Mouse (Mus musculus): ENCODE measurements around the gene Tmem181a. TPM values are rescaled to one million over a fixed set of nuclear protein-coding genes. Genes with fewer than 3 reads are reported as not detected.
"Not testable (repeated sequence)": the region's sequence is repeated elsewhere in the genome, so short reads cannot be mapped to it uniquely, and the experiment has no call there.

Gene Tmem181a
- polyA plus RNA-seq, 1 experiment from 2014 or later = 23.0 TPM

- no CpG with 5 or more reads among the region's 5 CpGs for WGBS
- H3K27me3 ChIP-seq (replicated peaks; ENCODE audit: control insufficient read depth, insufficient read depth, low read length); H3K4me3 ChIP-seq (ENCODE audit: low read depth, low read length); H3K9me3 ChIP-seq (ENCODE audit: control insufficient read depth, low read length); H3K27ac ChIP-seq (ENCODE audit: low read depth); H3K4me2 ChIP-seq (ENCODE audit: low read length); H3K9ac ChIP-seq (ENCODE audit: low read length); DNase-seq (ENCODE audit: low spot score); H3K36me3 ChIP-seq (ENCODE audit: control insufficient read depth, insufficient read depth, low read length); ATAC-seq (replicated peaks; ENCODE audit: low FRiP score, low TSS enrichment, low read depth); H3K4me1 ChIP-seq (replicated peaks; ENCODE audit: control insufficient read depth, insufficient read depth, low read length): not testable (repeated sequence)
These were observed 37.2 kb downstream of the Tmem181a start for GRCm38 (mm10) chr17:6293882-6294281.

DNA sequence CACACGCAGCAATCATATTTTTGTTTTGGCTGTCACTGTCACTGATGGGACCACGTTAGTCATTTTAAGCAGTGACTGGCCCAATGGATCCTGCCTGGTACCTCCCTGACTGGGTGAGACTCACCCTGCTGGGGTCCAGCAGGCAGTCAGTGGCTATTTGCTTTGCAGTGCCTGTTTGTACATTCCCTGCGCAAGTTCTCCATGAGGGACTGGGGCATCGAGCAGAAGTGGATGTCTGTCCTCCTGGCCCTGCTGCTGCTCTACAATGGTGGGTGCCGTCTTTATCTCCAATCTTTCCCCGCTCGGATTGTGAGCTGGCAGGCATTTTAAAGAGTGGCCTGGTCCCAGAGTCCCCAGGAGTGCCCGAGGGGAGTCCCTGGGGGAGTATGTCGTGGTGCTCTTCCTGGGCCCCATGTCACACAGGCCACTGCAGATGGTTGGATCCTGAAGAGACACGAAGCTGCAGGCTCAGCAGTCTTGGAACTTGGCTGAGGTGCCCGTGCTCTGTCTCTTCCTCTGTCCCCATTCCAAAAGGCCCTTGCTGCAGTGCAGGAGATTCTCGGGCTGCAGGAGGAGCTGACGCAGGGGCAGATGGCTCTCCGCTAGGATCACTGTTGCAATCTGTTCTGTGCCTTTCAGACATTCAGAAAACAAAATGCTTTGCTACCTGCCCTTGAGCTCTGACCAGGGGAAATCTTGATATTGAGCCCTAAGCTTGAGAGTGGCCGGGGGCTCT lies 40.6 kb downstream of the Tmem181a start:
- not testable (repeated sequence) for H3K27ac ChIP-seq (ENCODE audit: low read depth); H3K4me3 ChIP-seq (ENCODE audit: low read depth, low read length); ATAC-seq (replicated peaks; ENCODE audit: low FRiP score, low TSS enrichment, low read depth); H3K36me3 ChIP-seq (ENCODE audit: control insufficient read depth, insufficient read depth, low read length); H3K27me3 ChIP-seq (replicated peaks; ENCODE audit: control insufficient read depth, insufficient read depth, low read length); H3K9me3 ChIP-seq (ENCODE audit: control insufficient read depth, low read length); DNase-seq (ENCODE audit: low spot score); H3K9ac ChIP-seq (ENCODE audit: low read length); H3K4me1 ChIP-seq (replicated peaks; ENCODE audit: control insufficient read depth, insufficient read depth, low read length); H3K4me2 ChIP-seq (ENCODE audit: low read length)
- WGBS = 89% methylated on average over 6 of the region's 15 CpGs

DNA sequence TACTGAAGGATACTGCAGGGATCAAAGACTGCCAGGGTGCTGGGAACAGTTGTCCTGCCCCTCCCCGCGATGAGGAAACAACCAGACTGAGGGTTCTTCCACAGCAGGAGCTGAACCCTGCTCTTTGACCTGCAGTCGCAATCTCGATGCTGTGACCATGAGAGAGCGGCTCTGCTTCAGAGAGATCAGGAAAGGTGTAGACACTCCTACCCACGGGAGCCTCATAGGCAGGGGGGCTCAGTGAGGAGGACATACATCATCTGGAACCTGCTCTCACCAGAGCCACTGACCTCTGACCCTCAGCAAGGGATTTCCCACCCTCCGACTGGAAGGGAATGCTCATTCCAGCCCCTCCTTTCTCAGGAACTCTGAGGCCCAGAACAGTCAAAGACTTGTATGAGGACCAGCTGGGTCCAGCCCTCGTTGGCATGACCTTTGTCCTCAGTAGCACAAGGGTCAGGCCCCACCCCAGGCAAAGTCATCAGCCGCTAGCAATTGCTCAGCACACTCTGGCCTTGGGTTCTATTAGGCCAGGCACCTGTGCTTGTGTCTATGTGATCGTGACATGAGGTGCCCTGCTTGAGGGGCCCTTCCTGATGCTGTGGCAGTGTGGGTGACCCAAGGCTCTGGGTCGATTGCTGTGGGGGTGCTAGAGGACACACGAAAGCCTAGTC lies 43.7 kb downstream of the Tmem181a start:
- not testable (repeated sequence) for H3K36me3 ChIP-seq (ENCODE audit: control insufficient read depth, insufficient read depth, low read length)
- peak; percentile 56; the same call in 1 of the 2 replicates for ATAC-seq (replicated peaks; ENCODE audit: low FRiP score, low TSS enrichment, low read depth)
- 55% methylated on average over 6 of the region's 12 CpGs for WGBS

GRCm38 (mm10) chr17:6304891-6305290 lies 48.2 kb downstream of the Tmem181a start:
- H3K9me3 ChIP-seq (ENCODE audit: control insufficient read depth, low read length); H3K27ac ChIP-seq (ENCODE audit: low read depth); H3K36me3 ChIP-seq (ENCODE audit: control insufficient read depth, insufficient read depth, low read length); DNase-seq (ENCODE audit: low spot score); H3K9ac ChIP-seq (ENCODE audit: low read length); H3K4me2 ChIP-seq (ENCODE audit: low read length); ATAC-seq (replicated peaks; ENCODE audit: low FRiP score, low TSS enrichment, low read depth); H3K27me3 ChIP-seq (replicated peaks; ENCODE audit: control insufficient read depth, insufficient read depth, low read length); H3K4me3 ChIP-seq (ENCODE audit: low read depth, low read length); H3K4me1 ChIP-seq (replicated peaks; ENCODE audit: control insufficient read depth, insufficient read depth, low read length): not testable (repeated sequence)
- 96% methylated on average over 5 of the region's 6 CpGs for WGBS

More for the DNA sequence above, 43.7 kb downstream of the Tmem181a start:
- not testable (repeated sequence) for H3K9ac ChIP-seq (ENCODE audit: low read length); H3K4me1 ChIP-seq (replicated peaks; ENCODE audit: control insufficient read depth, insufficient read depth, low read length); H3K4me2 ChIP-seq (ENCODE audit: low read length); DNase-seq (ENCODE audit: low spot score); H3K27me3 ChIP-seq (replicated peaks; ENCODE audit: control insufficient read depth, insufficient read depth, low read length); H3K27ac ChIP-seq (ENCODE audit: low read depth); H3K4me3 ChIP-seq (ENCODE audit: low read depth, low read length); H3K9me3 ChIP-seq (ENCODE audit: control insufficient read depth, low read length)

DNA sequence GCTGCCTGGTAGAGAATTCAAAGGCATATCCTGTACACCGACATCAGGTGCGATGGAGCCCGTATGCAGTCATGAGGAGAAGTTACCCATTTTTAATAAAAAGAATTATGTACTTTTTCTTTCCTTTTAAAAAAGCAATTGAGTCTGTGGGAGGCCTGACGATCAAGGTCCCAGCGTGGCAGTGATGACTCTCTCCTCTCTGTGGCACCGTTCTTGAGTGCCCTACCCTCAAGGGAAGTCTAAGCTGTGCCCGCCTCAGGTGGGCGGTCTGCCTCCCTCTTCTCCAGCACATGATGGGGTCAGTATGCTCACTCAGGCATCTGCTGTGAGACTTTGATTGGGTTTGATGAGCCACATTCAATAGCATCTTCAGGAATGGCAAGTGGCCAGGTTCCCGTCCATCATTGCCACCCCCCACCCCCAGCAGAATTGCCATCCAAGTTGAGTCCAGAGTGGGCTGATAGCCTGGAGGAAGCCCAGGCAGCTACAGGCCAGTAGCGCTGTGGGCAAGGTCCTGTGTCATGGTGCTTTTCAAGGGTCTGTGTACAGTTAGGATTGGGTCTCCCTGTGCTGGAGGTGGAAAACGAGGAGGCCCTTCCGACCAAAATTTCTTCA lies 49.1 kb downstream of the Tmem181a start:
- not testable (repeated sequence) for H3K27me3 ChIP-seq (replicated peaks; ENCODE audit: control insufficient read depth, insufficient read depth, low read length); H3K9ac ChIP-seq (ENCODE audit: low read length); H3K4me1 ChIP-seq (replicated peaks; ENCODE audit: control insufficient read depth, insufficient read depth, low read length); ATAC-seq (replicated peaks; ENCODE audit: low FRiP score, low TSS enrichment, low read depth); H3K27ac ChIP-seq (ENCODE audit: low read depth); H3K9me3 ChIP-seq (ENCODE audit: control insufficient read depth, low read length); H3K4me3 ChIP-seq (ENCODE audit: low read depth, low read length); H3K4me2 ChIP-seq (ENCODE audit: low read length); H3K36me3 ChIP-seq (ENCODE audit: control insufficient read depth, insufficient read depth, low read length); DNase-seq (ENCODE audit: low spot score)
- WGBS = 94% methylated on average over 10 of the region's 12 CpGs

DNA sequence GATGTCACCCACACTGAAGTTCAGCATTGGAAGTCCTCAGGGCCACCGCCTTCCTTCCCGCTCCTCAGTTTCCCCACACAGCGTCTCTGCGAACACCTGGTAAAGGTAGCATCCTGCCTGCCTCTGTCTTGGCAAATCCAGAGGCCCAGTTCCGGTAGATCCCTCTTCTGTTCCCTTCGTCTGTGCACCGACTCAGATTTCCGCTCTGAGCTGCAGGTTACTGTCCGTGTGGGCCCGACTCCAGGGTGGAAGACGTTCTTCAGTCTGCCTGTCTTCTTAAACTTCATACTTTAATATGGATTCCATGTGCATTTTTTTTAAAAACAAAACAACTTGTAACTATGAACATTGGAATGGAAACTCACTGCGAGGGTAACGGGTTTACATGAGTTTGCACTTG lies 49.8 kb downstream of the Tmem181a start:
- H3K4me1 ChIP-seq (replicated peaks; ENCODE audit: control insufficient read depth, insufficient read depth, low read length); H3K27me3 ChIP-seq (replicated peaks; ENCODE audit: control insufficient read depth, insufficient read depth, low read length); H3K36me3 ChIP-seq (ENCODE audit: control insufficient read depth, insufficient read depth, low read length); H3K9me3 ChIP-seq (ENCODE audit: control insufficient read depth, low read length); H3K4me2 ChIP-seq (ENCODE audit: low read length); H3K9ac ChIP-seq (ENCODE audit: low read length); DNase-seq (ENCODE audit: low spot score); H3K27ac ChIP-seq (ENCODE audit: low read depth); ATAC-seq (replicated peaks; ENCODE audit: low FRiP score, low TSS enrichment, low read depth); H3K4me3 ChIP-seq (ENCODE audit: low read depth, low read length): not testable (repeated sequence)
- 89% methylated on average over 9 of the region's 13 CpGs for WGBS

DNA sequence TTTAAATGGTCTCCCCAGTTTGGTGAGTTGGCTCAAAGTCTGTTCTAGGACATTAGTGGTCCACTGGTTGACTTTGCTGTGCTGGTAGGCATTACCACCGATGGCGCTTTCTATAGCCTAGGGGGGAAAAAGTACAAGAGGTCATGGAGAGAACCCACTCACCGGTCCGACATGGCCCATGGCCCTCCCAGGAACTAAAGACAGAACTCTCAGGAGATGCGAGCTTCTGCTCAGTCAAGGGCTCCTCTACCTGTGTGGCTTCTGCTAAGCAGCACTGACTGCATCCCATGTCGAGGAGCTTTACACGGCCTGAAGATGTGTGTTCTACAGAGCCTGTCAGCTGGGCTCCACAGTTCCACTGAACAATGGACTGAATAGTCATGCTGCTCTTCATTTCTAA lies 55.1 kb downstream of the Tmem181a start:
- not testable (repeated sequence) for H3K27ac ChIP-seq (ENCODE audit: low read depth); H3K4me3 ChIP-seq (ENCODE audit: low read depth, low read length); H3K9me3 ChIP-seq (ENCODE audit: control insufficient read depth, low read length); H3K4me1 ChIP-seq (replicated peaks; ENCODE audit: control insufficient read depth, insufficient read depth, low read length); DNase-seq (ENCODE audit: low spot score); H3K27me3 ChIP-seq (replicated peaks; ENCODE audit: control insufficient read depth, insufficient read depth, low read length); H3K4me2 ChIP-seq (ENCODE audit: low read length); H3K36me3 ChIP-seq (ENCODE audit: control insufficient read depth, insufficient read depth, low read length); ATAC-seq (replicated peaks; ENCODE audit: low FRiP score, low TSS enrichment, low read depth); H3K9ac ChIP-seq (ENCODE audit: low read length)
- 94% methylated on average over 7 of the region's 7 CpGs for WGBS

- not testable (repeated sequence) for H3K27me3 ChIP-seq (replicated peaks; ENCODE audit: control insufficient read depth, insufficient read depth, low read length)
These were observed 56.1 kb downstream of the Tmem181a start for GRCm38 (mm10) chr17:6312755-6313154.

More at GRCm38 (mm10) chr17:6312755-6313154, 56.1 kb downstream of the Tmem181a start:
- not testable (repeated sequence) for H3K27ac ChIP-seq (ENCODE audit: low read depth); ATAC-seq (replicated peaks; ENCODE audit: low FRiP score, low TSS enrichment, low read depth); H3K4me2 ChIP-seq (ENCODE audit: low read length); H3K4me1 ChIP-seq (replicated peaks; ENCODE audit: control insufficient read depth, insufficient read depth, low read length); H3K9ac ChIP-seq (ENCODE audit: low read length); H3K9me3 ChIP-seq (ENCODE audit: control insufficient read depth, low read length); H3K4me3 ChIP-seq (ENCODE audit: low read depth, low read length); DNase-seq (ENCODE audit: low spot score); H3K36me3 ChIP-seq (ENCODE audit: control insufficient read depth, insufficient read depth, low read length)
- WGBS = 69% methylated on average over 3 of the region's 3 CpGs
